Mouse (Mus musculus): ENCODE results near the gene Adamts13.

- no peak for TF ChIP-seq CTCF (IDR thresholded peaks at IDR 0.05; ENCODE audit: insufficient read depth, low read depth, low read length)
- no peak for TF ChIP-seq POLR2A (IDR thresholded peaks at IDR 0.05; ENCODE audit: insufficient read depth, low read depth, low read length)
Observed at GRCm38 (mm10) chr2:27006255-27006654, 33.0 kb downstream of the Adamts13 start.

All from olfactory bulb, adult 2 months (tissue).